Mouse (Mus musculus) B cell, adult 2 months (primary cell): Measurements from ENCODE around the gene Eml2.
"Not testable (repeated sequence)": the region's sequence is repeated elsewhere in the genome, so short reads cannot be mapped to it uniquely, and the experiment has no call there.

Experiments
- DNase-seq, 2 experiments: peaks; one replicate each; pipeline ENCODE4 v3.0.0; 2022

Gene Eml2

GRCm38 (mm10) chr7:19175708-19176515, at the start of gene Eml2:
TSS of gene Eml2 (plus strand) at chr7:19176421.
- DNase-seq = peak; percentile 40 to 49

DNA sequence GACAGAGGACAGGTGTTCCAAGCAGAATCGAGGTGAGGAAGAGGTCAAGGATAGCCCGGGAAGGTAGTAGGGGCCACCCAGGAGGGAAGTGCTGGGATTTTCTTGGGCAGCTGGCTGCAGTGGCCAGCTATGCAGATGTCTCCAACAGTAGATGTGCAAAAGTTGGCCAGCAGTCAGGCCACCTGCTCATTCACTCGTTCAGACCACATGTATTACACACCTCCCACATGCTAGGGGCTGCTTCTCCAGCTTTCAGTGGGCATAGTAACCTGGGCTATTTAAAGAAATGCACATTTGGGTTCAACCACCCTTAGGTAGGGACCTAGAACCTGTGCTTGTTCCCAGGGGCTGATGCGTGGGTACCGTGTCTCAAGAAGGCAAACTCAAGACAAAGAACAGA, 48.5 kb upstream of the Eml2 start:
- no peak for DNase-seq

GRCm38 (mm10) chr7:19129396-19129795, 46.8 kb upstream of the Eml2 start:
- no peak for DNase-seq

DNA sequence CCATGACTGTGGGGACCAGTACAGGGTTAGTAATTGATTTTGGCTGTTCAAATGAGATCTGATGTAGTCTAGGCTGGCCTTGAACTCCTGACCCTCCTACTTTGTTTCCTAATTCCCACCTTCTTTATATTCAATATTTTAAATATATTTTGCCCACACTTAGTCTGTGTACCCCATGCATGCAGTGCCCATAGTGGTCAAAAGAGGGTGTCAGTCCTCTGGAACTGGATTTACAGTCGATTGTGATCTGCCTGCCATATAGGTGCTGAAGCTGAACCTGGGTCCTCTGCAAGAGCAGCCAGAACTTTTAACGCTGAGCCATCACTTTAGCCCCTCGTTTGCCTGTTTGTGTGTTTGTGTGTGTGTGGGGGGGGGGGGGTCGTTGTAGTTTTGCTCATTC, 45.6 kb upstream of the Eml2 start:
- DNase-seq = peak; percentile 33 to 49

GRCm38 (mm10) chr7:19131324-19131848, 44.8 kb upstream of the Eml2 start:
- DNase-seq = peak; percentile 97

GRCm38 (mm10) chr7:19136168-19136567, 40.1 kb upstream of the Eml2 start:
- no peak for DNase-seq

GRCm38 (mm10) chr7:19136673-19137334, 39.4 kb upstream of the Eml2 start:
- no peak for DNase-seq

DNA sequence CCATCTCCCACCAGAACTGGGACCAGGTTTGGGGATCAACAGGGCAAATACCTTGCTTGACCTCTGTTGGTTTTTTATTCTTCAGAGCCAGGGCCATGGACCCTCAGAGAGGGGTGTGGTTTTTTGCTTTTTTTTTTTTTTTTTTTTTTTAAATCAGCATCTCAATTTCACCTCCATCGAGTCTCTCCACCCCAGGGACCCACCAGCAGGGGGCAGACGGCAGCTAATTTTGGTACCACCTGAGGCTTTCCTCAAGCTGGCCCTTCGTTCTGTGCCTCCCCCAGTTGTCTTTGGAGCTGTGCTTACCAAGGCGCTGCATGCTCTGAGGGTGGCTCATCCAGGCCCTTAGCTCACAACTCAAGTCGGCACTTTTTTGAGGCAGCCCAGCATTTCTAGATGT, 38.8 kb upstream of the Eml2 start:
- peak; percentile 76 to 82 for DNase-seq

- DNase-seq = no peak
Observed at GRCm38 (mm10) chr7:19146793-19147192, 29.4 kb upstream of the Eml2 start.

DNA sequence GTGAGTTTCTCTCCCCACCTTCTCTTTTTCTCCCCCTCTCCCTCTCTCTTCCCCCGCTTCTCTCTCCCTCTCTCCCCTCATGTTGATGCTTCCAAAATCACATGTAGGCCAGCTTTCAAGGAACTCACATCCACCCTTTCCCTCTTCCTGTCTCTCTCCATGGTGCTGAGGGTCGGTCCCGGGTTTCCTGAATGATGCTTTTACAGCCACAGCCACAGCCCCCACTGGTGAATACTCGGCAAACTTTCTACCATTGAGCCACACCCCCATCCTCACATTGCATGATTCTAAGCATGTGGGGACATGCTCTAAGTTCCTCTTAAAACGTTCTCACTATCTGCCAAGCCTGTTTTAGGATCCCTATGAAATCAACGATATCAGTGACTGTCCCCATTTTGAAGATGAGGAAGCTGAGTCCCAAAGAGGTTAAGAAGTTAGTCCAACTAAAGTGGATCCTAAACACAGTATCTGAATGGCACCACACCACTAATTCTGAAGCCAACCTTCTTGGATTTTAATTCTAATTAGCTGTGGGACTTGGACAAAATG, 28.6 kb upstream of the Eml2 start:
- DNase-seq = no peak

DNA sequence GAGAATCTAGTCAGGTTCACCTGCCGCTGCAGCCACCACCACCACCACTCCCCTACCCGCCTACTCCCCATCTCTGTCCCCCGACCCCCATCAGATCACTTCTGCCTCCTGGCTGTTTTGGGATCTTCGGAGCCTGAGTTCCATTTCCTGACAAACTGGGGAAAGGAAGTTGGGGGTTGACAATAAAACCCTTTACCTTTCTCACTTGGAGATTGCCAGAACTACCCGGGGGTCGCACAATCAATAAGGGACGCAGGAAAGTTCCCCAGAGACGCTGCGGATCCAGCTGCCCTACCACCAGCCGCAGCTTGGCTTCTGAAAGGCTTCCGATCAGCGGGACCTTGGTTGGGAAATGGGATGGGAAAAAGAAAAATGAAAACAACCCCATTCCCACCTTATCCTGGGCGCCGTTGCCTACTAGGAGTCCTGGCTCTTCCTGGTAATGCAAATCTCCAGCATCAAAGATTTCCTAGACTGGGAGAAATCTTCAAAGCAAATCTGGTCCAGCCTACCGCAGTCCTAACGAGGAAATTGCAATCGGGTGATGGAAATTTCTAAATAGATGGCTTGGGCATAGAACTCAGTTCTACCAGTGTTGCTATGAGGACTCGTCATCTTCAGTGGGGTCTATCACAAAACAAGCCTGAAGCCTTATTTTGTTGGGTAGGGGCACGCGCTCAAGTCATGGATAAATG, 27.9 kb upstream of the Eml2 start:
- DNase-seq = no peak

- peak; percentile 97 to 98 for DNase-seq
Observed at GRCm38 (mm10) chr7:19148875-19149541, 27.2 kb upstream of the Eml2 start, which contains the start of gene Qpctl. TSS of gene Qpctl (minus strand) at chr7:19149291.

GRCm38 (mm10) chr7:19149626-19150025, 26.6 kb upstream of the Eml2 start, which contains the start of gene Snrpd2:
TSS of gene Snrpd2 (plus strand) at chr7:19149722.
- DNase-seq = peak; percentile 93 to 95

DNA sequence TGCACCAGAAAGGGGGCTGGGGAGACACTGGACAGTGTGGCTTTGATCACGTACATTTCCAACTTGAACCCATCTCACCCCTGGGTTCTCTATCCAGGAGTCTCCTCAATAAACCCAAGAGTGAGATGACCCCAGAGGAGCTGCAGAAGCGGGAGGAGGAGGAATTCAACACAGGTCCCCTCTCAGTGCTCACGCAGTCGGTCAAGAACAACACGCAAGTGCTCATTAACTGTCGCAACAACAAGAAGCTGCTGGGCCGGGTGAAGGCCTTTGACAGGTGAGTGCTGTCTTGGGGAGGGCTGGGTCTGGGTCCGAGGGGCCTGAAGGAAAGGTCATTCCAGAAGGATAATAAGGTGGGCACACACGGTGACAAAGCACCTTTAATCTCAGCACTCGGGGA, 25.1 kb upstream of the Eml2 start:
- DNase-seq = not testable (repeated sequence)

GRCm38 (mm10) chr7:19154796-19155195, 21.4 kb upstream of the Eml2 start:
- DNase-seq = no peak

DNA sequence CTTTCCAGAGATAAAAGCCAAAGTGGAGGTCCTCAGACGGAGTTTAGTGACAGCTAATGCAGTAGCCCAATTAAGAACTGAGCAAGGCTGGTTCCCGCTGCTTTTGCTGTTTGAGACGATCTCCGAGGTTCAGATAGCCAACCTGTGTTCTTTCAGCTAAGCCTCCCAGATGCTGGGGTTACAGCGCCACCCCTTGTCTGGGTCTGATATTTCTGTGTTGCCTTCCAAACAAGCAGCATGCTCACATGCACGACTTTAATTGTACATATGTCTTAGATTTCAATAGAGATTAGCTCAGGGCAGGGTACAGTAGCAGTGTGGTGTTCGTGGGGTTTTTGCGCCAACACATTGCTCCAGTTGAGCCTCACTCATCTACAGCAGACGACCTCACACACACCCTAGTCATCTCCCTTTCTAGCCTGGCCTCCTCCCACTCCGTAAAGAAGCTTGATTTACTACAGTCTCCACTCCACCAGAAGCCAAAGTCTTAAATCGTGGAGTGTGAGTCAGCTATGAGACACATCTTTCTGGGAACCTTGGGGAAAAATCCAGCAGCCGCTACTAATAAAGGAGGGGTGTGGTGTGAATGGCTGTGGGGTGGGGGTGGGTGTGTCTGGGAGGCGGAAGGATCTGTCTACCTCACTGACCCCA, 20.3 kb upstream of the Eml2 start:
- no peak for DNase-seq

GRCm38 (mm10) chr7:19157160-19157800, 18.9 kb upstream of the Eml2 start:
- DNase-seq = peak; percentile 97

DNA sequence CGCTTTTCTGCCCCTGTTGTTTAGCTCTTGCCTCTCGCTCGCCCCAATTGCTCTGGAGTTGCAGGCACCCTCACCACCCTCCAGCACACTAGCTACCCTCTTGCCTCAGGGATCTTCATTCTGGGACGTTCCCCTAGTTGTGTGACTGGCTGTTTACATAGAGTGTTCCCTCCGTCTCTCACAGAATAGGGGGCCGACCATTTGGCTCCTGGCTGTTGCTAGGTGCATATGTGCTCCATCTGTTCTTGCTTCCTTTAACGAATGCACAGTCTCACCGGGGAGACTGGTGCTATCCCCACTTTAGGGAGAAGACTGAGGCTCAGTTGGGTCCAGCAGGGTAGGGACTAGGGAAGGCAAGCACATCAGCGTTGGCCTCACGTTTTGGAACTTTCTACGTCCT, 17.6 kb upstream of the Eml2 start:
- DNase-seq = no peak

GRCm38 (mm10) chr7:19159411-19159810, 16.8 kb upstream of the Eml2 start:
- no peak for DNase-seq

- DNase-seq = no peak
Observed at GRCm38 (mm10) chr7:19160115-19160514, 16.1 kb upstream of the Eml2 start.

- no peak for DNase-seq
Observed at GRCm38 (mm10) chr7:19162928-19163327, 13.3 kb upstream of the Eml2 start.
